Mouse (Mus musculus) limb, embryonic 14.5 days (tissue): ENCODE results near the gene Glrb. TPM values are rescaled to one million over a fixed set of nuclear protein-coding genes. Genes with fewer than 3 reads are reported as not detected.
A peak's percentile ranks its signal among the peaks of the same experiment; 100 is the strongest.

Source experiments
- ATAC-seq: fragments of 200-750 bp; cut with Nextera tagmentation; 2 replicates; pipeline ENCODE4 v1.8.0; 2017; ENCODE audit warnings: low read depth, moderate number of reproducible peaks, moderate TSS enrichment; ENCODE audit not compliant: low FRiP score
- DNase-seq: peaks from one replicate; pipeline ENCODE4 v3.0.0-alpha.2; 2015; ENCODE audit warnings: low spot score
- H3K27ac ChIP-seq: fragments of 300-500 bp; sonication (generic); replicated peaks from 2 replicates; pipeline ENCODE4 v1.5.1; 2014; ENCODE audit warnings: low read depth, mild to moderate bottlenecking, low read length, moderate library complexity, mixed read lengths
- H3K27me3 ChIP-seq: fragments of 300-500 bp; sonication (generic); 2 replicates; pipeline ENCODE4 v1.6.1; 2014; ENCODE audit warnings: low read length, mixed read lengths; ENCODE audit not compliant: control insufficient read depth, insufficient read depth
- H3K36me3 ChIP-seq: fragments of 300-500 bp; sonication (generic); 2 replicates; pipeline ENCODE4 v1.6.1; 2014; ENCODE audit warnings: mild to moderate bottlenecking, low read length, moderate library complexity, mixed read lengths; ENCODE audit not compliant: control insufficient read depth, insufficient read depth
- H3K4me1 ChIP-seq: fragments of 300-500 bp; sonication (generic); 2 replicates; pipeline ENCODE4 v1.6.1; 2014; ENCODE audit warnings: antibody characterized with exemption, low read length, mixed read lengths; ENCODE audit not compliant: control insufficient read depth, insufficient read depth
- H3K4me2 ChIP-seq: fragments of 300-500 bp; sonication (generic); replicated peaks from 2 replicates; pipeline ENCODE4 v1.6.1; 2014; ENCODE audit warnings: low read depth, mild to moderate bottlenecking, low read length, moderate library complexity; ENCODE audit not compliant: severe bottlenecking
- H3K4me3 ChIP-seq: fragments of 300-500 bp; sonication (generic); replicated peaks from 2 replicates; pipeline ENCODE4 v1.5.1; 2014; ENCODE audit warnings: low read length
- H3K9ac ChIP-seq: fragments of 300-500 bp; sonication (generic); 2 replicates; pipeline ENCODE4 v1.6.1; 2014; ENCODE audit warnings: mild to moderate bottlenecking, low read depth, low read length, moderate library complexity; ENCODE audit not compliant: severe bottlenecking
- H3K9me3 ChIP-seq: fragments of 300-500 bp; sonication (generic); 2 replicates; pipeline ENCODE4 v1.6.1; 2016; ENCODE audit warnings: low read length; ENCODE audit not compliant: control insufficient read depth
- POLR2A ChIP-seq: fragments of 200-500 bp; IDR thresholded peaks from 2 replicates; pipeline ENCODE4 v1.8.0; 2012; ENCODE audit warnings: inconsistent platforms, mild to moderate bottlenecking, moderate library complexity, borderline replicate concordance; ENCODE audit not compliant: insufficient read depth, insufficient read length; ENCODE audit errors: extremely low read depth
- WGBS: fragments of 180-500 bp; shearing (Covaris S2); extraction: QIAGEN DNeasy Blood & Tissue Kit; methylation state at CpG from one replicate; pipeline ENCODE4 v1.1.7; 2014; 5-methylcytosine and 5-hydroxymethylcytosine counted together
- polyA plus RNA-seq, 2 experiments: library from polyadenylated mRNA; depleted of rRNA in 1 of 2; stranded (reverse) in 1 of 2; unstranded in 1 of 2; fragments of >200 nt; fragmentation: Nextera tagmentation in 1 of 2; extraction: Ambion mirVana in 1 of 2; gene quantifications; 2 replicates each; pipeline versions ENCODE4 v1.2.1 to v1.2.3; 2012 to 2014

Gene Glrb
- 10.1 and 11.0 TPM in 2 replicates for polyA plus RNA-seq (2012; rRNA removed)
- 18.4 and 22.0 TPM in 2 replicates for polyA plus RNA-seq (2014; fragmentation: Nextera tagmentation; extraction: Ambion mirVana)

DNA sequence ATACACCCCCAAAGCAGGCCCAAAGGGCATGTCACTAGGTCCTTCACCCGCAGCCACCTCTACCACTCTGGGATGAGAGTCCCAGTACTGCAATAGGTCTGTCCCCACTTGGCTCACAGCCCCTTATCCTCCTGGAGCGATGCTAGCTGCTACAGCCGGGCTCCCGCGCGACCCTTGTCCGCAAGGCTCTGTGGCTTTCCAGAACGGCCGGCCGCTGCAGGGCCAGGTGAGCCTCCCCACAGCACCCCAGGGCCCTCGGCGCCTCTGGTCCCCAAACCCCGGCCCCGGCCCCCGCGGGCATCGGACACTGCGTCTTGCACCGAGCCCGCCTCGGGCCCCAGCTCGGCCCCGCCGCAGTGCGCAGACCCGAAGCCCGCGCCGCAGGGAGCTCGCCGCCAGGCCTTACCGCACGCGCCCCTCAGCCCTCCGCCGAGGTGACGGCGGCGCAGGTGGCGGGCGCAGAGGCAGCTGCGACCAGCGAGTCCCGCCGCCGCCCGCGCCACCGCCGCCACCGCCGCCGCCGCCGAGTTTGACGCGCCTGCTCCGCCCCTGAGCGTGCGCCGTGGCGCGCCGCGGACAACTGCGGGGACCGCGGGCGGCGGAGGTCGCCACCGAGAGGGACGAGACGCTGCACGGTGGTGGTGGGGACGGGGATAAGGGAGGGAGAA lies at the start of gene Glrb:
Gene Glrb, minus strand, starts transcription at position 550 of the 668 bp plus-strand sequence.
- Histone ChIP-seq H3K27me3 (no peaks in the 10 kb centered on the region), H3K4me1 (peaks cover 3% of the 10 kb centered on the region; the same call in 1 of the 2 replicates), H3K9me3 (no peaks in the 10 kb centered on the region), H3K36me3 (peaks cover under 1% of the 10 kb centered on the region; the same call in 1 of the 2 replicates), H3K27ac (peak within 1 kb of the TSS; percentile 52; the same call in 1 of the 2 replicates), H3K9ac (peak within 1 kb of the TSS; percentile 90), H3K4me2 (peak within 1 kb of the TSS; percentile 79), H3K4me3 (peak within 1 kb of the TSS; percentile 84)
- DNase-seq: no peak
- under 1% methylated on average over 64 of the region's 76 CpGs for WGBS
- no peak for TF ChIP-seq POLR2A
- peak; percentile 90 for ATAC-seq

DNA sequence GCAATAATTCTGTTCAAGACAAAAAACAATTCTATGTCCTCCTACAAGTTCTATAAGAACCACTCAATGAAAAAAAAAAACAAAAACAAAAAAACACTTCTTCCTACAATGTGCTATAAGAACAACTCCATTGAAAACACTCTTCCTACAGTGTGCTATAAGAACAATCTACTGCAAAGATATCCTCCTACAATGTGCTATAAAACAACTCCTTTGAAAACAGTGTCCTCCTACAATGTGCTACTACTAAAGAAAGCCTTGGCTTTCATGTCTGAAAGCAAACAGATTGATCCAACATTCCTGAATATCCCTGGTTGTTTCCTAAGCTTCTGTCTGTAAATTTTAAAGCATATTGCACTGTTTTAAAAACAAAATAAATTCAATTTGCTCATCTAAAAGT lies 46.5 kb upstream of the Glrb start:
- H3K27ac ChIP-seq: no peak overlapping the region
- TF ChIP-seq POLR2A: no peak
- H3K9me3 ChIP-seq: no peaks in the 10 kb centered on the region
- ATAC-seq: no peak
- H3K4me3 ChIP-seq: no peak overlapping the region
- no peaks in the 10 kb centered on the region for H3K36me3 ChIP-seq
- no peak overlapping the region for H3K4me2 ChIP-seq
- 0 out of 2 replicates have a peak, but pooled peaks cover 3% of the 10 kb centered on the region for H3K4me1 ChIP-seq
- H3K27me3 ChIP-seq: no peaks in the 10 kb centered on the region
- DNase-seq: no peak
- no peak overlapping the region for H3K9ac ChIP-seq

DNA sequence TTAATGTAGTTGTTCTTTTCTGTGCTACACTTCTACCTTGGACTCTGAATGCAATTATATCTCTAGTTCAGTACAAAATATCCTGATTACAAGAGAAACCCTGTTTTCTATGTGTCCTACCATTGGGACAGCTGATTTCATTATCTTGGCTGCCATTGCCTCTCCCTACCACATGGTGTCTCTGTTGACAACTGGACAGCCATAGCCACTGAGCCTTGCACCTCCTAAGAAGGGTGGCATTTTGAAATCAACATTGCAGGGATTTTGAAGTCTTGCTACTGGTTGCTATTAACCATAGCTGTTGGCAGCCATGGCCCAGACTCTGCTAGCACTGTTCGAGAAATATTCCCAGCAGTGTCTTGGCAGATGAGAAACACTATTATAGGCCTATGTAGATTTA lies 45.1 kb upstream of the Glrb start:
- DNase-seq (peak; percentile 77), ATAC-seq (no peak; the same call in 1 of the 2 replicates)
- H3K27me3 ChIP-seq: no peaks in the 10 kb centered on the region
- 0 out of 2 replicates have a peak, but pooled peaks cover 3% of the 10 kb centered on the region for H3K4me1 ChIP-seq
- H3K27ac ChIP-seq: no peak overlapping the region
- no peak for TF ChIP-seq POLR2A
- H3K36me3 ChIP-seq: no peaks in the 10 kb centered on the region
- no peak overlapping the region for H3K9ac ChIP-seq
- 27% methylated on average over 1 of the region's 1 CpGs for WGBS
- H3K9me3 ChIP-seq: no peaks in the 10 kb centered on the region
- H3K4me3 ChIP-seq: no peak overlapping the region
- no peak overlapping the region for H3K4me2 ChIP-seq

DNA sequence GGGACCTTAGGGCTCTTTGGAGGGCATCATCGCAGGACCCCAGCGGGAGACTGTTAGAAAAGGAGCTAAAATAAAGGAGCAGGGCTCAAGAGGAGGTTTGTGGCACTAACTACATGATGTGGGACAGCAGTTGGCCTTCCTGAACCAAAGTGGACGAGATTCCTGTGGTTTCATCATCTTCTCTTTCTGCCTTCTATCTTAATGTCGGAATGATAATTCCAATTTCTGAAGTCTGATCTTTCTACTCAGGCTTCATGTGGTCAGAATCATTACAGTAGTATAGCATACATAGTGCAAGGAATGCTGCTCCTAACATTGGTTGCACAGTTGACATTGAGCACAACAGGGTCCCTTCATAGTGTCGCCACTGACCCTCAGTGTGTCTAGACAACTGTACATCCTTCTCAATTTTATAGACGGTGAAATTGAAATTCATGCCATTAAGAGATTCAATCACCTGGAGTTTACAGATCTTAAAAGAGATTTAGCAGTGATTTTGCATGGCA lies 372 bp upstream of the Glrb start:
- no peak; the same call in 1 of the 2 replicates for ATAC-seq

DNA sequence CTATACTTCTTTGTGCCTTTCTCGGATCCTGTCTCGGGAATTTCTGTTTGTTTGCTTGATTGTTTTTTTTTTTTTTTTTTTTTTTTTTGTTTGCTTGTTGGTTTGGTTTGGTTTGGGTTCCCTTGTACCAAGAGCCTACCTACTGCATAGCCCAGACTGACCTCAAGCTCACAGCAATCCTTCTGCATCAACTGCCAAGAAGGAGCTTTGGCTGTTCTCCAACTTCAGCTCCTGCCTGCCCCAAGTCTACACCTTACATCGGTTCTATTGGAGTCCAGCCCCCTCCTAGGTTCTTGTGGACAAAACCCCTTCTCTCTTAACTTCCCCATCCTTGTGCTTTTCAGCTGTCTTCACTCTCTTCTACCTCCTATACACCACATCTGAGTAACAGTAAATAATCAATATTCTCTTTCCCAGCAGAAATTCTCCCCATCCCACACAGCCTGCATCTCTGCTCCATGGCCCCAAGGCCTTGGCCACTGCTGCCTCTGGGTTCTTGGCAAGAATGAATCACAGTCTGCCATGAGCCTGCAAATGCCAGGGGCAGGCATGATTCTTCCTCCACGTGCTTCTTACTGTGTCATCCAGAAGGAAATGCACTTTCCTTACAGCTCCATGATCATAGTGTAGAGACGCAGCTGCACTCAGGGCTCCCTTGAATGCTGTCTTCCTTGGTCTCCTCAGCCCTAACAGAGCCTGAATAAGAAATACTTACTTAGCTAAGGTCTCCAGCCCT lies 18.5 kb downstream of the Glrb start:
- H3K4me1 ChIP-seq: peaks cover 11% of the 10 kb centered on the region
- no peak overlapping the region for H3K4me2 ChIP-seq
- ATAC-seq (no peak), DNase-seq (no peak)
- no peaks in the 10 kb centered on the region for H3K27me3 ChIP-seq
- H3K4me3 ChIP-seq: no peak overlapping the region
- TF ChIP-seq POLR2A: no peak
- no peaks in the 10 kb centered on the region for H3K9me3 ChIP-seq
- H3K36me3 ChIP-seq: no peaks in the 10 kb centered on the region
- H3K27ac ChIP-seq: no peak overlapping the region
- WGBS: 76% methylated on average over 5 of the region's 5 CpGs
- H3K9ac ChIP-seq: no peak overlapping the region

More for the DNA sequence above, 372 bp upstream of the Glrb start:
- no peak for DNase-seq
- H3K36me3 ChIP-seq: no peaks in the 10 kb centered on the region
- H3K4me1 ChIP-seq: peaks cover 3% of the 10 kb centered on the region; the same call in 1 of the 2 replicates
- no peak for TF ChIP-seq POLR2A
- H3K9ac ChIP-seq: peak overlapping the region; percentile 90
- no peaks in the 10 kb centered on the region for H3K9me3 ChIP-seq
- WGBS: 23% methylated on average over 6 of the region's 6 CpGs
- H3K27ac ChIP-seq: peak overlapping the region; percentile 52; the same call in 1 of the 2 replicates
- no peaks in the 10 kb centered on the region for H3K27me3 ChIP-seq
- peak overlapping the region; percentile 79 for H3K4me2 ChIP-seq
- H3K4me3 ChIP-seq: peak overlapping the region; percentile 84
